24 mouse cellular contexts compared by ENCODE assay signal in the genomic region with DNA sequence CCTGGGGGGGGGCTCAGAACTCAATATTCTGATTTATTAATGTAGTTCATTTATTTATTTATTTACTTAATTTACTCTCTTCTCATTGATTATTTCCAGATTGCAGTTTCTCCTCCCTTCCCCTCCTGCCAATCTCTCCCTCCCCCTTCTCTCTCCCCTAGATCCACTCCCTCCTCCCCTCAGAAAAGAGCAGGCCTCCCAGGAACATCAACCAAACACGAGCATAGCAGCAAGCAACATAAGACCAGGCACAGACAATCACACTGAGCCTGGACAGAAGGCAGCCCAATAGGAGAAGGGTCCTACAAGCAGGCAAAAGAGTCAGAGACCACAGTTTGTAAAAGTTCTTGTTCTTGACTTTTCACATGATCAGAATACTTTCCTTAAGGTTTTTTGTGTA. TPM values are rescaled to one million over a fixed set of nuclear protein-coding genes. Genes with fewer than 3 reads are reported as not detected.
DNase-seq lines count a peak whose midpoint lies in the region; ATAC-seq and TF ChIP-seq lines count a peak whose summit lies in the region.
"Had no signal": no experiment of that assay in that cellular context is flagged by ENCODE, and none has a peak within 500 bp of the region (broad histone marks: within the 10 kb centered on the region; RNA-seq: fewer than 3 reads in every experiment).

No protein-coding gene starts in this region.

- no peaks in the 10 kb centered on the region for H3K27me3 ChIP-seq in heart, adult 2 months (ENCODE audit: control insufficient read depth, insufficient read depth, low read length)
- H3K27me3 ChIP-seq in heart, postnatal 0 days (ENCODE audit: control insufficient read depth, insufficient read depth, low read length), result no peaks in the 10 kb centered on the region
- H3K27me3 ChIP-seq in embryonic facial prominence, embryonic 10.5 days (replicated peaks; ENCODE audit: low read depth, poor library complexity, severe bottlenecking), result no peaks in the 10 kb centered on the region; the same call in none of the 2 replicates
- H3K27me3 ChIP-seq: neural tube, embryonic 13.5 days had no signal

- intact Hi-C loops in heart, adult 2 months (cut with DNase I), result no loop called here

- H3K4me3 ChIP-seq in heart, adult 2 months, result peak overlapping the region; percentile 53
- peak overlapping the region; percentile 48 for H3K4me3 ChIP-seq in heart, postnatal 0 days (ENCODE audit: low read depth, low read length)
- H3K4me3 ChIP-seq in embryonic facial prominence, embryonic 10.5 days, result no peak overlapping the region
- H3K4me3 ChIP-seq: forebrain, embryonic 12.5 days; megakaryocyte, embryonic 14.5 days; neural tube, embryonic 13.5 days had no signal

- H3K4me1 ChIP-seq in heart, adult 2 months (ENCODE audit: control insufficient read depth, insufficient read depth, low read length), result peaks cover 1% of the 10 kb centered on the region; the same call in 1 of the 2 replicates
- H3K4me1 ChIP-seq in heart, postnatal 0 days (ENCODE audit: control insufficient read depth, insufficient read depth), result peaks cover 21% of the 10 kb centered on the region
- H3K4me1 ChIP-seq in embryonic facial prominence, embryonic 10.5 days, result peaks cover 32% of the 10 kb centered on the region
- H3K4me1 ChIP-seq: megakaryocyte, embryonic 14.5 days had no signal

- ATAC-seq in heart, postnatal 0 days (ENCODE audit: insufficient read depth, low read depth), result no peak
- ATAC-seq: activated CD4-positive, CD25-positive, alpha-beta regulatory T cell, adult 4 months; hindbrain, postnatal 0 days; liver, postnatal 0 days had no signal

- no peak for DNase-seq in heart, adult 2 months
- DNase-seq in heart, adult 18-20 months, result no peak
- DNase-seq in heart, postnatal 0 days (ENCODE audit: low spot score), result no peak
- DNase-seq in heart, adult 8-10 months (ENCODE audit: low spot score), result no peak
- peak; percentile 27 for DNase-seq in embryonic facial prominence, embryonic 10.5 days (ENCODE audit: low spot score)
- DNase-seq in retina, embryonic 14.5 days (ENCODE audit: low spot score), result peak; percentile 33
- DNase-seq in right cerebral cortex, postnatal 36 days (ENCODE audit: low spot score in 2 of 2), result no peak
- DNase-seq in spleen, postnatal 4 days (ENCODE audit: low spot score in 2 of 2), result no peak
- DNase-seq: adrenal gland, postnatal 14 days; cerebellum, adult 11-12 months; cerebellum, postnatal 25 days; kidney, adult 11 months; kidney, postnatal 14 days; liver; liver, postnatal 0 days; lung, postnatal 14 days; right cerebral cortex, postnatal 4 days had no signal

- TF ChIP-seq EP300 in heart, adult 2 months (IDR thresholded peaks at IDR 0.05; ENCODE audit: insufficient read depth, low read depth, low read length), result no peak
- TF ChIP-seq EP300 in heart, postnatal 0 days (IDR thresholded peaks at IDR 0.05; ENCODE audit: low read depth), result no peak

- H3K27ac ChIP-seq in heart, adult 2 months, result peak overlapping the region; percentile 91
- H3K27ac ChIP-seq in heart, postnatal 0 days (ENCODE audit: low read depth), result peak overlapping the region; percentile 95
- H3K27ac ChIP-seq in embryonic facial prominence, embryonic 10.5 days (replicated peaks), result peak overlapping the region; percentile 72; the same call in 1 of the 2 replicates
- H3K27ac ChIP-seq: forebrain, embryonic 12.5 days; hindbrain, postnatal 0 days; neural tube, embryonic 13.5 days had no signal

- TF ChIP-seq CTCF in heart, adult 2 months (IDR thresholded peaks at IDR 0.05), result no peak
- no peak for TF ChIP-seq CTCF in heart, postnatal 0 days (IDR thresholded peaks at IDR 0.05; ENCODE audit: low read depth)

- peak overlapping the region; percentile 71 for H3K4me2 ChIP-seq in heart, postnatal 0 days (ENCODE audit: low read depth, low read length)
- H3K4me2 ChIP-seq: forebrain, embryonic 12.5 days; neural tube, embryonic 13.5 days had no signal

- no peak overlapping the region for H3K9ac ChIP-seq in heart, adult 2 months (ENCODE audit: low read depth, low read length)
- peak overlapping the region; percentile 58; the same call in 1 of the 2 replicates for H3K9ac ChIP-seq in heart, postnatal 0 days (replicated peaks; ENCODE audit: low read depth, low read length)
- H3K9ac ChIP-seq: forebrain, embryonic 12.5 days; liver, postnatal 0 days; neural tube, embryonic 13.5 days had no signal

- H3K79me2 ChIP-seq in heart, adult 2 months (replicated peaks; ENCODE audit: control insufficient read depth, insufficient read depth, low read length), result no peaks in the 10 kb centered on the region; the same call in 1 of the 2 replicates

- 13% methylated on average over 1 of the region's 1 CpGs for WGBS in heart, adult 2 months
- 6% methylated on average over 1 of the region's 1 CpGs for WGBS in heart, postnatal 0 days
- 7% methylated on average over 1 of the region's 1 CpGs for WGBS in embryonic facial prominence, embryonic 10.5 days

- no peaks in the 10 kb centered on the region; the same call in 1 of the 2 replicates for H3K36me3 ChIP-seq in heart, adult 2 months (ENCODE audit: control insufficient read depth, insufficient read depth, low read length)
- H3K36me3 ChIP-seq in heart, postnatal 0 days (replicated peaks; ENCODE audit: control insufficient read depth, insufficient read depth, low read length), result 0 out of 2 replicates have a peak, but pooled peaks cover 6% of the 10 kb centered on the region
- no peaks in the 10 kb centered on the region for H3K36me3 ChIP-seq in embryonic facial prominence, embryonic 10.5 days (replicated peaks)
- H3K36me3 ChIP-seq: forebrain, embryonic 12.5 days; neural tube, embryonic 13.5 days had no signal

- no peak for TF ChIP-seq POLR2A in heart, adult 2 months (IDR thresholded peaks at IDR 0.05; ENCODE audit: insufficient read depth, low read depth, low read length)

- H3K9me3 ChIP-seq in heart, postnatal 0 days (replicated peaks; ENCODE audit: control insufficient read depth, low read length), result no peaks in the 10 kb centered on the region
- H3K9me3 ChIP-seq in embryonic facial prominence, embryonic 10.5 days, result no peaks in the 10 kb centered on the region
- H3K9me3 ChIP-seq: forebrain, embryonic 12.5 days; neural tube, embryonic 13.5 days had no signal

RNA-seq across cellular contexts. Expression of gene Gm5105, which starts 3.8 kb away (rescaled TPM):
- total RNA-seq in heart, adult 2 months (2021), result 1 to 10 TPM in 1 of 2 experiments, under 1 TPM in 1; 0.77 to 1.4 TPM
- polyA plus RNA-seq in heart, adult 2 months (2012; rRNA removed), result 1.4 and 2.0 TPM in 2 replicates
- total RNA-seq in heart, adult 18-20 months (2021), result 1 to 10 TPM; 1.1 to 1.2 TPM
- total RNA-seq in heart, postnatal 0 days (2014; rRNA removed; ENCODE audit: low replicate concordance), result 0.11 and 1.4 TPM in 2 replicates
- 0.41 and 0.64 TPM in 2 replicates for polyA plus RNA-seq in heart, postnatal 0 days (2015; fragmentation: Nextera tagmentation; extraction: Ambion mirVana)
- total RNA-seq in heart, adult 8-10 months (2022), result 1 to 10 TPM in 2 of 4 experiments, under 1 TPM in 2; 0.76 to 1.6 (median 1.1) TPM
- 0.09 TPM in 1 of 2 replicates, not detected in the other for polyA plus RNA-seq in embryonic facial prominence, embryonic 10.5 days (2016; fragmentation: Nextera tagmentation; extraction: Ambion mirVana)
- total RNA-seq: adrenal gland, postnatal 14 days; hindbrain, postnatal 0 days; left cerebral cortex, postnatal 10 days had no signal
- polyA plus RNA-seq: activated CD4-positive, CD25-positive, alpha-beta regulatory T cell, adult 4 months; forebrain, embryonic 12.5 days; liver, postnatal 0 days had no signal

RNA-seq across cellular contexts. Expression of gene 1110002E22Rik, which starts 6.2 kb away (rescaled TPM):
- total RNA-seq in heart, adult 2 months (2021), result 10 to 100 TPM; 48.1 to 48.8 TPM
- 14.7 and 22.9 TPM in 2 replicates for polyA plus RNA-seq in heart, adult 2 months (2012; rRNA removed)
- total RNA-seq in heart, adult 18-20 months (2021), result 10 to 100 TPM; 37.3 to 51.9 TPM
- total RNA-seq in heart, postnatal 0 days (2014; rRNA removed; ENCODE audit: low replicate concordance), result 30.8 and 32.5 TPM in 2 replicates
- polyA plus RNA-seq in heart, postnatal 0 days (2015; fragmentation: Nextera tagmentation; extraction: Ambion mirVana), result 12.2 and 13.3 TPM in 2 replicates
- total RNA-seq in heart, adult 8-10 months (2022), result 10 to 100 TPM; 40.6 to 58.5 (median 50.8) TPM
- polyA plus RNA-seq in embryonic facial prominence, embryonic 10.5 days (2016; fragmentation: Nextera tagmentation; extraction: Ambion mirVana), result 0.04 and 0.05 TPM in 2 replicates
- total RNA-seq: monocyte, adult 5-6 weeks had no signal
- polyA plus RNA-seq: activated CD4-positive, CD25-positive, alpha-beta regulatory T cell, adult 4 months had no signal

Comparison
In these comparisons a context has a peak if more than half of its experiments do, and no peak if none do; other contexts are left out.
1. DNase-seq: peak in embryonic facial prominence, embryonic 10.5 days (single experiment) and retina, embryonic 14.5 days (single experiment); none in heart, adult 2 months (0 of 2), heart, adult 18-20 months (0 of 2), heart, postnatal 0 days (single experiment), heart, adult 8-10 months (single experiment), right cerebral cortex, postnatal 36 days (0 of 2) and spleen, postnatal 4 days (0 of 2).
2. Peak in every context shown above with its lines, with median percentiles within 50 percentile points of each other: H3K27ac ChIP-seq.